Mouse (Mus musculus): ENCODE data around the gene Dhx57.
"Not testable (repeated sequence)": the region's sequence is repeated elsewhere in the genome, so short reads cannot be mapped to it uniquely, and the experiment has no call there.

Gene Dhx57

DNA sequence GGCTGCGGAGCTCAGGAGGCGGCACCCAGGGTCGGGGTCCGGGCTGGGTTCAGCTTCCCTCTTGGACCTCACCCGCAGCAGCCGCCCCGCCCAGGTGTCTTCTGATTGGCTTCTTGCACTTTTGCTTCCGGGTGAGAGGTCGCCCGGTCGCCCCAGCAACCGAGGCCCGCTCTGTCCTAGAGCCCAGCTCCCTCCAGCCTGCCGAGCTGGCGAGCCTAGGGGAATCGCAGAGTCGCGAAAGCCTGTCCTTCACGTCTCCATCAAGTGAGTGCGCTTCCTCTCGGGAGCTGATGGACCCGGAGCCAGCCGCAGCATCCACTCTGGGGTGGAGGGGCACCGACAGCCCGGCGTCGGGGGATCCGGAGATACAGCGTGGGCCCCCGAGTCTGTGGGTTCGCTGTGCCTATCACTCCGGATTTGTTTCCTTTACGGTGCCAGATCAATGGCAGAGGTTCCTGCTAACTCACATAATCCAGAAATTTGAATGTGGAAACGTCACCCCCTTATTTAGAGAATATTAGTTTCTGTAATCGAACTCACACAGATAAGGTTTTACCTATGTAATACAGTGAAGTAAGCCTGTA lies at the start of gene Dhx57, which contains the start of gene Morn2:
TSS of gene Dhx57 (minus strand) at position 403 of the 584 bp plus-strand sequence.
TSS of gene Morn2 (plus strand) at position 130 of the 584 bp plus-strand sequence.
- DNase-seq (ENCODE audit: low read depth, low spot score): peak; percentile 95

DNA sequence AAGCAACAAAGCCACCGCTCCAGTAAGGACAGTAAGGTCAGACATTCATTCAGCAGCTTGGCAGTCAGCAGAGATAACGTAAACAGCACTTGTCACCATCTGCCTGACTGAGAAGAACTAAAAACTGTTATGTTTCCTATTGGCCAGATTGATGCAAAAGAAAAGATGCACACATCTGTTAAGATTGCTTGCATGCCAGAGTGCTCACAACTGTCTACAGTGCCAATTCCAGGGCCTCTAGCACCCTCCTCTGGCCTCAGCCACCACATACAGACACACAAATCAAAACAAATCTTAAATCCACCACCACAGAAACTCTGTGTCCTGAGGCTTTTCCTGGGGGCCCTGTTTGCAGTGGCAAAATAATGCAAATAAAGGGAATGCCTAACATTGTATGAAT lies 42.1 kb upstream of the Dhx57 start:
- DNase-seq (ENCODE audit: low read depth, low spot score): no peak

DNA sequence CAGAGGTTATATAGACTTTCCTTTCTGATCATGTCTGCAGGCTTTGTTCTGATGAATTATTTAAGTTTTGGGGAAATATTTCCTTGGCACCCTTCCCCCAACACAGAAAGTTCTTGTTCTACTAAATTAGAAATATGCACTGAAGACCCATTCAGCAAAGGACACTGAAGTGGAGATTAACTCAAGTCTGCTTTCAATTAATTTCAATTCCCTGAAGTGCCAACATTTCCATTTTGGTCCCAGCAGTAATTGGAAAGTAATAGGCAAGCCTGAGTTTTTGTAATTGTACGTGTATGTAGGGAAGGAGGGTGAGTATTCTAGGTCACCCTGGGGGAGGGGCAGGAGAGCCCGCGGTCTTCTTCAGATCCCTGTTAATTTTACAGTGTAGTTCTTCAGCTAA lies 36.2 kb upstream of the Dhx57 start:
- no peak for DNase-seq (ENCODE audit: low read depth, low spot score)

DNA sequence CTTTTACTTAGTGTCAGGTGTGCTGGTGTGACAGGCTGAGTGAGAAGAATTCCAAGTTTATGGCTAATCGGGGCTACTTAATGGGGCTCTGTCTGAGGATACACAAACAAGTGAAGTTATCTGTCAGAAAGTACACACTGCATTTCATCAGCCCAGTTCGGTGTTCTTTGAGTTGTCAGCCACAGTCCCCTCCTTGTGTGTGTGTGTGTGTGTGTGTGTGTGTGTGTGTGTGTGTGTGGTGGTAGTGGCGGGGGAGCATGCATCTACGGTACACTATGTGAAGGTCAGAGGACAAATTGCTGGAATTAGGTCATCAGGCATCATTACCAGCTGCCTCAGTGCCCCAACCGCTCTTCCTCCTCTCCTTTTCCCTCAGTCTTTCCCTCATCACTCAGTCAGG lies 35.2 kb upstream of the Dhx57 start:
- no peak for DNase-seq (ENCODE audit: low read depth, low spot score)

DNA sequence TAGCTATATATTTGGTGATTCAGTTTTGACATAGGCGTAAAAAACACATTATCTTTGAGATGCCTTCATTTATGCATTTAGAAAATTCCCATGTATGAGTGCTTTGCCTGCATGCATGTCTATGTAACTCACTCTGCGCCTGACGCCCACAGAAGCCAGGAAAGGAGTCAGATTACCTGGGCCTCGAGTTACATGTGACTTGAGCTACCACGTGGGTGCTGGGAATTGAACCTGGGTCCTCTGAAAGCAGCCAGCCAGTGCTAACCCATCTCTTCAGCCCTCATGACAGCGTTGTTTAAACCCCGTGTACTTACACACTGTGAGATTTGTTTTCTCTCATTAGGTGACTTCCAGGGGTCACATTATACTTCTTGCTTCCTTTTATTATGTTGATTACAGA lies 34.2 kb upstream of the Dhx57 start:
- no peak for DNase-seq (ENCODE audit: low read depth, low spot score)

DNA sequence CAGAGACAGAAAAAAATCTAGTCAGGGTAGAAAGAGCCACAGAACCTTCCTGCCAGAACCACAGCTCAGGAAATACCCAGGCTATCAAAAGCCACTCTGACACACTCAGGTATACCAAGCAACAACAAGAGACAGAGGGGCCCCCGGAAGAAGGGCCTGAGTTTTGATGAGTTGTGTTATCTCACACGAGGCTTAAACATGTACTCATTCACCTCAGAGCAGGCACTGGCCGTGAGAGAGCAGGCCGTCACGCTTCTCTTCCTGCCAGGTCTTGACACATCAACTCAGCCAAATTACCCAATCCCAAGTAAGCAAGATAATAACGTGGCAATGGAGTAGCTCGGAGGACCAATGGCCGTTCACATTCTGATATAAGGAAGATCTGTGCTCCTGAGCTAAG lies 33.4 kb upstream of the Dhx57 start:
- DNase-seq (ENCODE audit: low read depth, low spot score): no peak

DNA sequence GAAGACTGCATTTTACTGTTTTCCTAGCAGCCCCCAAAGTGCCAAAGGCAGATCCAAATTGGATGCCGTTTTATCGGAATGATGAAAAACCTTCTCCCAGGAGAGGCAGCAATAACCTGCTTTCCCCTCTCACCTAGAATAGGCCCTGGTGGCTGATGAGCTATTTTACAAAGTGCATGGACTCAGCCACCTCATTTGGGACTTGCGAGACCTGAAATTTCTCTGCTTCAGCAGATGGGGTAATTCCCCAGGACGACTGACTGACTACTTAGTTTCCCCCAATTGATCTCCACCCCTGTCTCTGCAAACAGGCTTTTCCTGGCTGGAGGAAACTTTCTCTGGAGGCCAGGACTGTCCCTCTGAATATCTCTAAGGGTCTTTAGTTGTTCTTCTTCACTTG lies 32.7 kb upstream of the Dhx57 start:
- DNase-seq (ENCODE audit: low read depth, low spot score): no peak

DNA sequence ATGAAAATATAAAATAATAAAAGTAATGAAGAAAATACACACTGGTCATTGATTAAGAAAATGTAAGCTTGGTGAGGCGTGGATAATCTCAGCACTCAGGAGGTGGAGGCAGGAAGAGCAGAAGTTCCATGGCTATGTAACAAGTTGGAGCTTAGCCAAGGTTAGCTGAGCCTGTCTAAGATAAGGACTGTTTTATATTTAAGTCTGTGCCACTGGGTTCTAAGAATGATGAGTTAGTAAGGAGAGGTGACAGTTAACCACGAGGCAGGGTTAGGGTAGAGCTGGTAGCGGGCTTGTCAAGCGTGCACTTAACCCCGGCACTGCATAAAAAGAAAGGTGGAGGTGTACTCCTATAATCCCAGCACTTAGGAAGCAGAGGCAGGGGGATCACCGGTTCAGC lies 32.0 kb upstream of the Dhx57 start:
- DNase-seq (ENCODE audit: low read depth, low spot score): no peak

DNA sequence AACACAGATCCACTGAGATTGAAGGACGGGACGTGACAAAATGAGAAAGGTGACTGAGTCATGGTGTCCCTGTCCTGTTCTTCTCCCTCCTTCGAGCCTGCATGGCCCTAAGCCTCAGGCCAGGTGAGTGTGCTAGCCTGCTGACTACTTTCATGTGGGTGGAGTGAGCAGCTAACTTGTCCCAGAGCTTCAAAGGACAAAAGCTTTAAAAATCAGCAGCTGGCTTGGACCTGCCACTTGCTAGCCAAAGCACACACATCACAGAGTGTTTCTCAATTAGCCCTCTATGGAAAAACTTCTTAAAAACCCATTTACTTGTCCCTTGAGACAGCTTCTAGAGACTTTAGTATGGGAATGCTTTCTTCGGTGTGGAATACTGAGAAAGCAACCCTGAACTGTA lies 22.1 kb upstream of the Dhx57 start:
- no peak for DNase-seq (ENCODE audit: low read depth, low spot score)

DNA sequence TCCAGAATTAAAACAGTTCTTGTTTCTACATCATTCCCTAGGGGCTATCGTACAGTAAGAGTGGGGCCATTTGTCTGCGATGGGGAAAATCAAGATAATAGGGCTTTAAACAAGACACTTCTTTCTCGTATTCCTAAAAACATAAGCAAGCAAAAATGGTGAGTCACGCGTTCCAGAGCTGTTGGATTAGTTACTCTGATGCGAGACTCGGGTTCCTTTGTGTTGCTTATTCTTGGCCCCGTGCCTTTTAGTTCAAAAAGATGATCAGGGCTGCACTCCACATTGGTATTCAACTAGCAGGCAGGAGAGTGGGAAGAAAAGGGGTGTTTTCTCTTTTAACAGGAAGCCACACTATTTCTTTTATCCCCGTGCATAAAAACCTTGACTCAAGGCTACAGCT lies 21.5 kb upstream of the Dhx57 start:
- no peak for DNase-seq (ENCODE audit: low read depth, low spot score)

DNA sequence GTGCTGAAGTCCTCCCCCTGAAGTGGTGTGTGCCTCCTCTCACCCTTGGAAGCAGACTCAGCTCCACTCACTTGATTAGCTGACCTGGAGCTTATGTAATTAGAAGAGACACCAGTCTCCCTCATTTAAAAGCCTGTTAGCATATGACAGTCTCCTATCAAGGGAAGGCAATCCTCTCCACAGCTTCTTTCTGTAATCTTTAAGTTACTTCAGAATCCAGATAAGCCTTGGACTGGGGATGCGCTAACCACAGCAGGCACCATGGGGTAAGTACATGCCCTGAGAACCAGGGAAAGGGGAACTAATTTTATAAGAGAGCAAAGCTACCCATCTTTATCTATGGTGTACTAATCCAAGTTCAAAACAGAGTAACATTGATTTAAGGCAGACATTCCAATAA lies 17.0 kb upstream of the Dhx57 start, which contains the start of gene Arhgef33:
TSS of gene Arhgef33 (plus strand) at position 157 of the 400 bp plus-strand sequence.
- DNase-seq (ENCODE audit: low read depth, low spot score): no peak

DNA sequence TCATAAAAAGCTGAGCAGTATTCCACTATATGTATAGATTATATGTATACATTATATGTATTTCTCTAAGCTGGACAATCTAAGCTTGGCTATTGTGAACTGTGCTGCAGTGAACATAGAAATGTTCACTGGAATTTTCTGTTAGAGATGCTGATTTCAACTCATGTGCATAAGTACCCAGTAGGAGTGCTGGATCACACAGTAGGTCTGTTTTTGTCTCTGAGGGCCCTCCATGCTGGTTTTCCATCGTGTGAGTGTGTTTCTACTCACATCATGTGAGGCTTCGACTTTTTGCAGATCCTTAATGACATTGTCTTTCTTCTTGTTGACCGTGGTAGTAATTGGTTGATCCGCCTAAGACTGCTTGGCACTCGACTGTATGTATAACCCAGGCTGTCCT lies 8.6 kb upstream of the Dhx57 start:
- DNase-seq (ENCODE audit: low read depth, low spot score): no peak

DNA sequence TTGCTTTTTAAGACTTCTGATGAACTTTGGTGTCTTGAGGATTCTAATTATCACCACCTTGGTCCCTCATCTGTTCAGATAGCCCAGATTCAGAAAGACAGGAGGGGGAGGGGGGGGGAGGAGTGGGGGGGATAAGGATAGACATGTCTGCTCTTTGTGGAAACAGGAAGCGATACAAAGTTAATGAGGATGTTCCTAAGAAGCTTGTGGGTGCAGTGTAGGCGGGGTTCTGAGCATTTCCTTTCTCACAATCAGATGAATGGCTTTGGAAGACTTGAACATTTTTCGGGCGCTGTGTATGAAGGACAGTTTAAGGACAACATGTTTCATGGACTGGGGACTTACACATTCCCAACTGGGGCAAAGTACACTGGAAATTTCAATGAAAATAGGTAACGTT lies 5.0 kb upstream of the Dhx57 start:
- DNase-seq (ENCODE audit: low read depth, low spot score): no peak

DNA sequence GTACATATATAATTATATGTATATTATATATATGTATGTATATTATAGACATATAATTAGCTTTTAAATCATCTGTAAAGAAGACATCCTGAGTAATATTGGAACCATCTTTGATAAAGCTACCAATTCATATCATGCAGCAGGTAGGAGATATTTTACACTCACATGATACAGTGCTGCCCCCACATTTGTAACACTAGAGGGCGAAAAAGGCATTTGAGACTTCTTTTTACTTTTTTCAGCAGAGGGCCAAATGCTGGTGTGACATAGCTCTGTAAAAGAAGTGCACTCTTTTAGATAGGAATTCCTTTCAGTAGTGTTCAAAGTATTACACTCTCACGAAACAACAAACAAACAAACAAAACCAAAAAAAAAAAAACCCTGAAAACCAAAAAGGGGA lies 872 bp upstream of the Dhx57 start:
- peak; percentile 38 for DNase-seq (ENCODE audit: low read depth, low spot score)

DNA sequence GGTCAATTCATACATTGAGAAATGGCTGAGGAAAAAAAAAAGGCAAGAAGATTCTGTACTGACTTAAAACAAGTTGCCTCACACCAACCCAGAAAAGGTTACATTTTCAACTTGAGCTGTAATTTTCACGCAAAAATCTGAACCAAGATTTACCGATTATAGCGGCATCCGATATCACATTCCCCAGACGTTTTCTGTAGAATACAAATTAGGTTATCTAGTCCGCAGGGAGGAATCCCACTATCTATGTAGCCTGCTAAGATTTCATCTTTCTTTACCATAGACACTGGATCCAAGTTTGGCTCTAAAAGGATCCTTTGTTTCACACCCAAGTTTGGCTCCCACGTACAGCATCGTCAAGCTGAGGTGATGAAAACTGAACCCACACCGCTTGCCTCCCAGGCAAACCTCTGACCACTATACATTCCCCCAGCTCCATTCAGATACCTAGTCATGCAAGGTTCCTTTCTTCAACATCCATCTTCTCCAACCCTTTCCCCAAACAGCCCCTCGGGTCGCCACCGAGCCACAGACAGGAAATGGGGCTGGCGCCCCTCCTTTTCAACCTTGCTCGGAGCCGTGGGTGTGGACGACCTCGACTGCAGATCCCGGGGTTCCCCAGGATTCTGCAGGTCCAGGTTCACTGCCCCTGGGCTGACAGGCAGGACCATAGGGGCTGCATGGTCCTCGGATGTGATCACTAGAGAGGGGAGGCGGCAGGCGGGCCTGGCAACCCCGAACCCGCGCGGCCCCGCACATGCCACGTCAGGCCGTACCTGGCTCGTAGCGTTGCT lies 799 bp downstream of the Dhx57 start:
- peak; percentile 17 for DNase-seq (ENCODE audit: low read depth, low spot score)

DNA sequence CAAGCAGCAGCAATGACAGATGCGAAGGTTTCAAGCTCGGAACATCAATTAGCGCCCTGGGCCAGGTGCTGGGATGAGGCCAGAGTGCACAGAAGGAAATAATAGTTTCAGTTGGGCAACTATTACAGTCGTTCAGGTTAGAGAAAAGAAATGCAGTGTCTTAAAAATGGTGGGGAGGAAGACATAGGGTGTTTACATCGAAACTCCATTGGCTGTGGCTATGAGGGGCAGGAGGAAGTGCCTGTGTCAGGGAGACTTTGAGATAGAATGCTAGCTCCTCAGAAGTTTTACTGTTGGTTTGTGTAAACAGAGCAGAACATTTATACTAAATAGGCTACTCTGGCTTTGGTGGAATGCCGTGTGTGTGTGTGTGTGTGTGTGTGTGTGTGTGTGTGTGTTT lies 2.3 kb downstream of the Dhx57 start:
- DNase-seq (ENCODE audit: low read depth, low spot score): no peak

DNA sequence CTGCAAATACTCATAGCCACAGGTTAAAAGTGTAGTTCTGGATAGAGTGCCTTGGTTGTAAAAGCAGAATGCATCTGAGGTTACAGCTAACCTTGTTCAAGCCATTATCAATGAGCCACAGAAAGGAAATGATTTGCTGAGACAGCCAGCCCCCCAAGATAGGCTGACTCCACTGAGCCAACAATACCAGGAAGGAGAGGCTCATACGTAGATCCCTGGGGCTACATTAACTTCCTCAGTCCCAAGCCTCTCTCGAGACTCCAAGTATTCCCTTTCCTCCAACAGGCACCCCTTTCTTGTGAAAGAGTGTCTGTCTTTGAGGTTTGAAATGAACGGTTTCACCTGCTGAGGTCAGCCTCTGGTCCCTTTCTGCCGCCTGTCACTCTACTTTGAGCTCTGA lies 5.8 kb downstream of the Dhx57 start:
- DNase-seq (ENCODE audit: low read depth, low spot score): no peak

DNA sequence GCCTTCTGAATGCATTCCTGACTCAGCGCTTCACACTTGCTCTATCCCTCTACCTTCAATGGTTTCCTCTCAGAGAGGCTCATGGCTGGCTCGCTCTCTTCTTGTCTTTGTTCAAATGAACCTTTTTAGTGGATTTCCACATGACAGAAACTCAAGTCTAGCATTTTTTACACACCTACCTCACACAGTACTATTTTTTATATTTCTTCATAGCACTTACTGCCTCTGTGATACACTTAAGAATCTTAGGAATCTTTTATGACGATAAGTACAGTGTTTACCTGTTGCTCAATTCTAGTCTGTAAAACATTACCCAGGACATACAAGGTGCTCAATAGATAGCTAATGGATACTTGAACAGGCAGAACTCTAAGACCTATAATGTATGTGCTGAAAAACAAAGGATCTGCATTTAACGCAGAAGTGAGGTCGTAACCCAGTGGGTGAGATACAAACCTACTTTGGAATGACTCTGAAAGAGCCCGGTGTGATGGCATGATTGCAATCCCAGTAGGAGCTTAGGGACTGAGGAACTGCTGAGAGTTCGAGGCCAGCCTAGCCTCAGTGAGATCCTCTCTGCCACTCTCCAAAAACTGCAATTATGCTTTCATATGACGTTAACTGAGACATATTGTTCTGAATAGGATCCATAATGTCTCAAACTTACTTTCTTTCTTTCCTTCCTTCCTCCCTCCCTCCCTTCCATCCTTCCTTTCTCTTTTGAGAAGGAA lies 10.8 kb downstream of the Dhx57 start:
- no peak for DNase-seq (ENCODE audit: low read depth, low spot score)

DNA sequence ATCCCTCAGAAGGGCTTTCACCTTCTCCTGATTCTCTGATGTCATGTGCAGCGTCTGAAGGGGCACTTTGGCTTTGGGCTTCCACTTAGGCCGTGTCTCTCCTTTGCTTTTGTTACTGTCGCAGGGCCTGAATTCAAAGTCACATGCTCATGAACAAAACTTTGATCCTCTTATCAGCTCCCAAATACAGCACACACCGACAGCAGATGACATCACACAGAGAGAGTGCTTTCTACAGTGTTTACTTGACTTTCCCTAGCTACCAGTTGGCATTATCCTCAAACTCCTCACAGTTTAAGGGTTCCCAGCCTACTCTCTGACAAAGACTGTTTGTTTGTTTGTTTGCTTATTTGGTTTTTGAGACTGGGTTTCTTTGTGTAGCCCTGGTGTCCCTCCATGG lies 12.0 kb downstream of the Dhx57 start:
- no peak for DNase-seq (ENCODE audit: low read depth, low spot score)

DNA sequence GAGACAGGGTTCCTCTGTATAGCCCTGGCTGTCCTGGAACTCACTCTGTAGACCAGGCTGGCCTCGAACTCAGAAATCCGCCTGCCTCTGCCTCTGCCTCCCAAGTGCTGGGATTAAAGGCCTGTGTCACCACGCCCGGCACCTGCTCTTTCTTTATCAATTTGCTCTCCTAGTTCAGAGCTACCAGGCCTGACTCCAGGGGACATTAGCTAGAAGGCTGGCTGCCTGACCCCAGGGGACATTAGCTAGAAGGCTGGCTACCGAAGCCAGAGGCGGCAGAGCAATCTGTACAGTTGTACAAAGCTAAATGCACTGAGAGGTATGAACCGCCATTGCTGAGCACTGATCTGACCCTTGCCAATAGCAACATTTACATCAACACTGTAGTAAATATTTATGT lies 19.7 kb downstream of the Dhx57 start:
- DNase-seq (ENCODE audit: low read depth, low spot score): not testable (repeated sequence)

DNA sequence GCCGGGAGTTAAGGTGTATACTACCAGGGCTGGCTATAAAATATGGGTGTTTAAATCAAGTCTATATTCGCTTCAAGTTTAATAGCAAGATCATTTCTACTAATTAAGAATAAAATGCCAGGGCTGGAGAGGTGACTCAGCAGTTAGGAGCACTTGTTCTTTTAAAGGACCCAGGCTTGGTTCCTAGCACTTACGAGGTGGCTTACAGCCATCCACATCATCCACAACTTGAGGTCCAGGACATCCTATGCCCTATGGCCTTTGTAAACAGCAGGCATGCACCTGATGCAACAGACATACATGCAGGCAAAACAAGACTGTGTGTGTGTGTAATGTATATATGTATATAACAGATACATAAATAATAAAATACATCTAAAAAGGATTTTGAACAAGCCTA lies 22.1 kb downstream of the Dhx57 start:
- DNase-seq (ENCODE audit: low read depth, low spot score): no peak

DNA sequence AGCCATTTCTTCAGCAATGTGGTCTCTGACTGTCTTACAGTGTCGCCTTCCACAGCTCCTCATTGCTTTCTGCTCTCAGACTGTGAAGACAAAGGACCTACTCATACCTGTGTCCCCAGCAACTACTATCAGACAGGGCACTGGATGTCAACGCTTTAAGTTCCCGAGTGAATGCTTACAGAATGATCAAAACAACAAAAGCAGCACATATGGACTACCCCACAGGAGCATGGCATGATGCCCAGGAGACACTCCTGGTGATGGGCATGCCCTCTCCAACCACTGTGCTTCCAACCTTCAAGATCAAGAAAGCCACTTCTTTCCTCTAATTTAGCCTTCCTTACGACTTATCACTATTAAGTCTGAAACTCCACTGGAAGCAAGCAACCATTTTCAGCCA lies 23.2 kb downstream of the Dhx57 start:
- DNase-seq (ENCODE audit: low read depth, low spot score): no peak

DNA sequence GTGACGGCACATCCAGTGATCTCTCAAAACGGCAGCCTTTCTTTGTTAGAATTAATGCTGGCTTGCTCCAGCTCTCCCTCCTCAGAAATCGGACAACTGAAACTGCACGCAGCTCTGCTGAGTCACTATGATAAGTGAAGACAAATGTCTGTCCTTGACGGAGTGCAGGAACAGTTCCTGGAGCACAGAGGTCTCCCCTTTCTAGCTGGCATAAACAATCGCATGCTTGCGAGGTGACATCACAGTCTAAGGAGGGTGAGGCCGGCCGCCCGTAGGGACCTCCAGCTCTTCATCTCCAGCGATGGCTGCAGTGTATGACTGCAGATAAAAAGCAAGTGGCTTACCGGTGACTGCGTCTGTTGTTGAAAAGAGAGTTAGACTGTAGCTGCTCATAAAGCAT lies 35.1 kb downstream of the Dhx57 start:
- DNase-seq (ENCODE audit: low read depth, low spot score): peak; percentile 16
